Mouse (Mus musculus): ENCODE results near the gene Adam19. TPM values are rescaled to one million over a fixed set of nuclear protein-coding genes. Genes with fewer than 3 reads are reported as not detected.

Gene Adam19
- polyA plus RNA-seq, 1 experiment from 2014 or later: 1.4 TPM

DNA sequence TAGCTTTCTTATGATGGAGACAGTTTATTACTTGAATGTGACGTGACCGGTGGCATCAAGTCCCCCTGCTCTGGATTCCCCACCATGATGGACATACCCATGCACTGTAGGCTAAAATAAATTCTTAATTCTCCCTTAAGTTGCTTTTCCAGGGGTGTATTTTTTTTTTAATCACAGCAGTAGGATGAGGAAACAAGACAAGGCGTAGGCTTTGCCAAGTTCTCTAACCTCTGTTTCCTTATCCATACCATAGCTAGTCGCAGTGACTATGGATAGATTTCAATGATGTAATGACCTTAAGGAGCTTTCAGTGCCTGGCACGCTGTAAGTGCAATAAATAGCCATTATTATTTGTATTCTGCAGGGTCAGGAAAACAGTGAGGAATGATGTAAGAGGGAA is 21.5 kb downstream of the Adam19 start:
- H3K4me3 ChIP-seq (ENCODE audit: low read depth, low read length): no peak overlapping the region
- no peak overlapping the region for H3K9ac ChIP-seq (ENCODE audit: low read depth, low read length)
- H3K27ac ChIP-seq (ENCODE audit: low read length): peak overlapping the region; percentile 89
- 65% methylated on average over 5 of the region's 5 CpGs for WGBS (ENCODE audit: insufficient replicate concordance)
- H3K4me2 ChIP-seq (ENCODE audit: low read depth, low read length): peak overlapping the region; percentile 38
- H3K9me3 ChIP-seq (replicated peaks; ENCODE audit: control insufficient read depth, low read length): peaks cover 5% of the 10 kb centered on the region; the same call in 1 of the 2 replicates
- ATAC-seq (ENCODE audit: low read depth): peak; percentile 1; the same call in 1 of the 2 replicates
- H3K4me1 ChIP-seq (ENCODE audit: control insufficient read depth, low read depth, low read length): peaks cover 30% of the 10 kb centered on the region
- H3K36me3 ChIP-seq (ENCODE audit: control insufficient read depth, insufficient read depth): no peaks in the 10 kb centered on the region; the same call in 1 of the 2 replicates
- no peaks in the 10 kb centered on the region for H3K27me3 ChIP-seq (ENCODE audit: control insufficient read depth, insufficient read depth, low read depth, low read length)

DNA sequence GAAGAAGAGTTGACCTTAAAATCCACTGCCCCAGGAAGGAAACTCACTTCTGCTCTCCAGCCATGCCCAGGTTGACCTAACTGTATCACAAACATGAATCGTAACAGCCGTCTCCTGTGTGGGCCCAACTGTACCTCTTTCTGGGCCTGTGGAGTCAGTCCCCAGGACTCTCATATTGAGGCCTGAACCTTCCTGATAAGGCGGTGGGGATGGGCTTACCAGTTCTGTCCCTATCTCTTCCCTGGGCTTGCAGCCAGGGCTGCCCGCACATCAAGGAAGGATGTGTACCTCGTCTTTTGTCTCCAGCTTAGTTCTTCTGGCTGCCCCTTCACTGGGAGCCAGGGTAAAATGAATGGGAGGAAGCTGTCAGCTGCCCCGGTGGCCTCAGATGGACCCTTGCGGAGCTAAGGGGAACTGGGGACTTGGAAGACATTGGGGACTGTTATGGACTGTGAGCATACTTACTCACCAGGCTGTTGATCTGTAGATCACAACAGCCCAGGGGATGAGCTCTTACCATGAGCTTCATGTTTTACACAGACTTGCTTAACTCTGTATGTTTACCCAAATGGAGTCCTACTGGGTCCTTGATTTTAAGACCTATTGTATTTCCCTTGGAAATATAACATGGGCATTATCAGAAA is 22.1 kb downstream of the Adam19 start:
- Histone ChIP-seq H3K27ac (ENCODE audit: low read length) (peak overlapping the region; percentile 95), H3K27me3 (ENCODE audit: control insufficient read depth, insufficient read depth, low read depth, low read length) (no peaks in the 10 kb centered on the region), H3K4me1 (ENCODE audit: control insufficient read depth, low read depth, low read length) (peaks cover 26% of the 10 kb centered on the region), H3K4me3 (ENCODE audit: low read depth, low read length) (peak overlapping the region; percentile 46), H3K9ac (ENCODE audit: low read depth, low read length) (peak overlapping the region; percentile 62), H3K36me3 (ENCODE audit: control insufficient read depth, insufficient read depth) (no peaks in the 10 kb centered on the region; the same call in 1 of the 2 replicates), H3K9me3 (replicated peaks; ENCODE audit: control insufficient read depth, low read length) (peaks cover 5% of the 10 kb centered on the region; the same call in 1 of the 2 replicates), H3K4me2 (ENCODE audit: low read depth, low read length) (peak overlapping the region; percentile 61)
- peak; percentile 100 for ATAC-seq (ENCODE audit: low read depth)
- 21% methylated on average over 7 of the region's 7 CpGs for WGBS (ENCODE audit: insufficient replicate concordance)

DNA sequence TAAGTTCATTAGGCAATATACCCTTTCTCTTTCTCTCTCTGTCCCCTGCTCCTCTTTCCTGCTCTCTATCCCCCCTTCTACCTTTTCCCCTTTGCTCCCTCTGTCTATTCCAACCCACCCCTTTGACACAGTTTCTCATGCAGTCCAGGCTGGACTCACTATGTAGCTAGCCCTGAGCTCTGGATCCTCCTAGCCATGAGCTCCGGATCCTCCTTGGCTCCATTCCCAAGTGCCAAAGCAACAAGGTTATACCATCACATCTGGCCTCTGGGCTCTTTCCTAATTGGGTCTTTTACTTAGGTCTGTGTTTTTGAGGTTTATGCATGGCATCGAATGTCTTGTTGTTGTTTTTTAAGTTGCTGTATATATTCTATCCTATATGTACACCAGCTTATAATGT is 25.3 kb downstream of the Adam19 start:
- Histone ChIP-seq H3K27me3 (ENCODE audit: control insufficient read depth, insufficient read depth, low read depth, low read length) (no peaks in the 10 kb centered on the region), H3K36me3 (ENCODE audit: control insufficient read depth, insufficient read depth) (no peaks in the 10 kb centered on the region; the same call in 1 of the 2 replicates), H3K4me1 (ENCODE audit: control insufficient read depth, low read depth, low read length) (peaks cover 23% of the 10 kb centered on the region), H3K9me3 (replicated peaks; ENCODE audit: control insufficient read depth, low read length) (peaks cover 5% of the 10 kb centered on the region; the same call in 1 of the 2 replicates), H3K9ac (ENCODE audit: low read depth, low read length) (no peak overlapping the region), H3K4me3 (ENCODE audit: low read depth, low read length) (no peak overlapping the region), H3K4me2 (ENCODE audit: low read depth, low read length) (no peak overlapping the region), H3K27ac (ENCODE audit: low read length) (no peak overlapping the region)
- 69% methylated on average over 2 of the region's 2 CpGs for WGBS (ENCODE audit: insufficient replicate concordance)
- no peak for ATAC-seq (ENCODE audit: low read depth)

DNA sequence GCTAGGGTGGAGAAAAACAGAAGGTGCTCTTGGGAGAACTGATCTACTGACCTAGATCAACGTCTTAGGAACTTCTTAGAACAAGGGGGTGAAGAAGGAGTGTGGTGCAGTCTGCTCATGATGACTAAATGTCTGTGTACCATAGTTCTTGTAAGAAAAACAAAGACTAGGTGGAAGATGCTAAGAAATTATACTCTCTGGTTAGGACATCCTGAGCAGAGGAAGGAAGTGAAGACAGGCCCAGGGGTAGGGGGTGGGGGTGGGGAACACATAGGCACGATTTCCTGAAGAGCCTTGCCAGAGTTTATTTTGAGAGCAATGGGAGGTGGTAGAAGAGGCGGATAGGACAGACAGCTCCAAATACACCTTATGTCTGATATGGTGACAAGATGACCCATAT is 27.6 kb downstream of the Adam19 start:
- Histone ChIP-seq H3K4me1 (ENCODE audit: control insufficient read depth, low read depth, low read length) (peaks cover 11% of the 10 kb centered on the region), H3K9me3 (replicated peaks; ENCODE audit: control insufficient read depth, low read length) (no peaks in the 10 kb centered on the region), H3K4me3 (ENCODE audit: low read depth, low read length) (no peak overlapping the region), H3K36me3 (ENCODE audit: control insufficient read depth, insufficient read depth) (no peaks in the 10 kb centered on the region), H3K27ac (ENCODE audit: low read length) (peak overlapping the region; percentile 43; the same call in 1 of the 2 replicates), H3K9ac (ENCODE audit: low read depth, low read length) (no peak overlapping the region), H3K4me2 (ENCODE audit: low read depth, low read length) (no peak overlapping the region), H3K27me3 (ENCODE audit: control insufficient read depth, insufficient read depth, low read depth, low read length) (no peaks in the 10 kb centered on the region)
- WGBS (ENCODE audit: insufficient replicate concordance): 35% methylated on average over 3 of the region's 3 CpGs
- no peak for ATAC-seq (ENCODE audit: low read depth)

DNA sequence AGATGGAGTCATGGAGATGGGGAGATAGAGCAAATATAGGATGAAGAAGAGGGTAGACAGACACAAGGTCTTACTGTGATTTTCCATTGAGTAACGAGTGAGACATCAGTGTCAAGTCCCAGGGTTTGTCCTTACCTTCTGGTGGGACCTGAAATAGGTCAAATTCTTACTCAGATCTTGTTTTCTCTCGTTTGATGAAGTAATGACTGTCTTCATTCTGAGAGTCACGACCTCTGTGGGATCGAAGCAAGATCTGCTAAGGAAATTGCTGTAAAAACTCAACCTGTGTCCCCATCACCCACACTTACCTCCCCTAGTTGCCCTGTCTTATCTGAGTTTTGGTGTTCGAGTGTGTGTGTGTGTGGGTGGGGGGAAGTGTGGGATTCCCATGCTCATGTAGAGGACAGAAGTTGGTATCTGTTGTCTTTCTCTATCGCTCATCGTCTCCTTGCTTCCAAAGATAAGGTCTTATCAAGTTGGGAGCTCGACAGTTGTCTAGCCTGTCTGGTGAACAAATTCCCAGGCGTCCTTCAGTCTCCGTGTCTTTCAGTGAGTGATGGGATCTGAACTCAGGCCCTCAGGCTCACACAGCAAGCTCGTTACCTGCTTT is 28.1 kb downstream of the Adam19 start:
- Histone ChIP-seq H3K27ac (ENCODE audit: low read length) (no peak overlapping the region; the same call in 1 of the 2 replicates), H3K36me3 (ENCODE audit: control insufficient read depth, insufficient read depth) (no peaks in the 10 kb centered on the region), H3K9ac (ENCODE audit: low read depth, low read length) (no peak overlapping the region), H3K4me2 (ENCODE audit: low read depth, low read length) (no peak overlapping the region), H3K9me3 (replicated peaks; ENCODE audit: control insufficient read depth, low read length) (no peaks in the 10 kb centered on the region), H3K4me1 (ENCODE audit: control insufficient read depth, low read depth, low read length) (peaks cover 11% of the 10 kb centered on the region), H3K4me3 (ENCODE audit: low read depth, low read length) (no peak overlapping the region), H3K27me3 (ENCODE audit: control insufficient read depth, insufficient read depth, low read depth, low read length) (no peaks in the 10 kb centered on the region)
- ATAC-seq (ENCODE audit: low read depth): no peak
- WGBS (ENCODE audit: insufficient replicate concordance): 40% methylated on average over 11 of the region's 11 CpGs

DNA sequence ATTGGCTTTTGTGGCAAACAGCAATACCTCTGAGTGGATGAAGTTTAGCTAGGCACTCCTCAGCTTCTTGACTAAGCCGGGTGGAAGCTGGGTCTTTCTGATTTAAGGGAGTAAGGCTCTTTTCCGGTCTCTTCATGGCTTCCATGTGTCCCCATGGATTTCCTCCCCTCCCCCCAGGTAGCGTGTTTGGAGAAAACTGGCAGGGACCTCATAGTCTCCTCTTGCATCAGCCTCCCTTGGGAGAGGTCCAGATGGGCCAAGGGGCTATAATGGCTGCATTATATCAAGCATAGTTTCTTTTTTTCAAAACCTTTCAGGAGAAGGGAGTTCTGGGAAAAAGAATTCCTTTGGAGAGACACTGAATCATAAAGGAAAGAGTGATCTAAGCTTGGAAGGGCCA is 28.8 kb downstream of the Adam19 start:
- no peak for ATAC-seq (ENCODE audit: low read depth)
- 69% methylated on average over 3 of the region's 3 CpGs for WGBS (ENCODE audit: insufficient replicate concordance)
- H3K9me3 ChIP-seq (replicated peaks; ENCODE audit: control insufficient read depth, low read length): no peaks in the 10 kb centered on the region
- H3K27me3 ChIP-seq (ENCODE audit: control insufficient read depth, insufficient read depth, low read depth, low read length): no peaks in the 10 kb centered on the region
- no peaks in the 10 kb centered on the region for H3K36me3 ChIP-seq (ENCODE audit: control insufficient read depth, insufficient read depth)
- H3K9ac ChIP-seq (ENCODE audit: low read depth, low read length): no peak overlapping the region
- H3K4me2 ChIP-seq (ENCODE audit: low read depth, low read length): no peak overlapping the region
- H3K4me1 ChIP-seq (ENCODE audit: control insufficient read depth, low read depth, low read length): peaks cover 17% of the 10 kb centered on the region
- no peak overlapping the region for H3K4me3 ChIP-seq (ENCODE audit: low read depth, low read length)
- no peak overlapping the region for H3K27ac ChIP-seq (ENCODE audit: low read length)

DNA sequence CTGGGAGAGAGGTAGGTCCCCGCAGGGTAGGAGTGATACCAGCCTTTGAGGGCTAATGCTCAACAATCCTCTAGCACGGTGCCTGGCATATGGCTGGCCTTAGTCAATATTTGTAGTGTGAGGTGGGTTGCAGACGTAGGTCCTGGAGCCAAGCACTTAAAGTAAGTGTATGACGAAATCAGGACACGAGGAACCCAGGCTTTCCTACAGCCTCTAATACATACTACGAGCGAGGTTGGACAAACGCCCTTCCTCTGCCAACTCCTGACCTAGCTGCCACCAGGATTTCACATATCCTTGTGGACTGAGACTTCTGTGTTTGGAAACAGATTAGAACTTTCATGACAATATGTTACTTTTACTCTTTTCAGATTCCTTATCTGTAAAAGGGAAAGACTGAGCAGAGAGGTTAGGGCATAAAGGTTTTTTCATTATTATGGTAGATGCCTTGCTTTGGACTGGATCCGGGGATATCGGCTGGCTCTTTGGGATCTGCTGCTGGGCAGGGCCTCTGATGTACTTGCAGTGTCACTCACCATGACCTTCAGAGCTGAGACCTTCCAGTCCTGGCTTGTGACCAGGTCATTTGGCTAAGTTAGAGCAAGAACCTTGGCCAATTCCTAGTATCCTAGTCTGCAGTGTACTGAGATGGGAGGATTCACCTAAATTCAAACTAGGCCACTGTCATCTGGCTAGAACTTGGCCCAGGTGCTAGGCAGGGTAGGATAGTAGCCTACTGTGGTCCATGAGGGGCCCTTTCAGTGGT is 29.8 kb downstream of the Adam19 start:
- H3K4me1 ChIP-seq (ENCODE audit: control insufficient read depth, low read depth, low read length): peaks cover 27% of the 10 kb centered on the region

DNA sequence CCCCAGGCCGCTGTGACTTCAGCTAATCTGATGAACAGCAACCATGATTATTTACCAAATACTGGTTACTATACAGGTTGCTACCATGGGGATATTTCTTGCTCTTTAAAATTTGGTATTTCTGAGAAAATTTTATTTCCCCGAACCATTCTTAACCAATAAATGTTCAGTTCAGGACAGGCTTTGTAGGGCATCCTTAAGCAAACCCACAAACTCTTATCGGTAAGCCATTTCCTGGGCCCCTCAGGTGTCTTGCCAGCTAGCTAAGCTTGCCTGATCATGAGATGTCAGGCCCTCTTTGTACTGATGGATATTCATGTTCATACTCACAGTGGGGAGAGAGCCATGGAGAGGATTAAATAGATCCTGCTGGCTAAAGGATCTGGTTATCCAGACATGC is 30.7 kb downstream of the Adam19 start:
- H3K27ac ChIP-seq (ENCODE audit: low read length): no peak overlapping the region
- H3K4me1 ChIP-seq (ENCODE audit: control insufficient read depth, low read depth, low read length): peaks cover 34% of the 10 kb centered on the region
- H3K9ac ChIP-seq (ENCODE audit: low read depth, low read length): no peak overlapping the region
- no peaks in the 10 kb centered on the region for H3K9me3 ChIP-seq (replicated peaks; ENCODE audit: control insufficient read depth, low read length)
- 54% methylated on average over 3 of the region's 3 CpGs for WGBS (ENCODE audit: insufficient replicate concordance)
- no peak overlapping the region for H3K4me3 ChIP-seq (ENCODE audit: low read depth, low read length)
- H3K27me3 ChIP-seq (ENCODE audit: control insufficient read depth, insufficient read depth, low read depth, low read length): no peaks in the 10 kb centered on the region
- no peaks in the 10 kb centered on the region for H3K36me3 ChIP-seq (ENCODE audit: control insufficient read depth, insufficient read depth)
- no peak overlapping the region for H3K4me2 ChIP-seq (ENCODE audit: low read depth, low read length)
- ATAC-seq (ENCODE audit: low read depth): no peak

More for the DNA sequence above, 29.8 kb downstream of the Adam19 start:
- Histone ChIP-seq H3K4me2 (ENCODE audit: low read depth, low read length) (no peak overlapping the region), H3K9ac (ENCODE audit: low read depth, low read length) (no peak overlapping the region), H3K27ac (ENCODE audit: low read length) (no peak overlapping the region), H3K36me3 (ENCODE audit: control insufficient read depth, insufficient read depth) (no peaks in the 10 kb centered on the region), H3K9me3 (replicated peaks; ENCODE audit: control insufficient read depth, low read length) (no peaks in the 10 kb centered on the region), H3K4me3 (ENCODE audit: low read depth, low read length) (no peak overlapping the region), H3K27me3 (ENCODE audit: control insufficient read depth, insufficient read depth, low read depth, low read length) (no peaks in the 10 kb centered on the region)
- WGBS (ENCODE audit: insufficient replicate concordance): 76% methylated on average over 10 of the region's 10 CpGs
- ATAC-seq (ENCODE audit: low read depth): no peak
